Mouse (Mus musculus): ENCODE measurements around the gene L3mbtl1.

- TF ChIP-seq POLR2A (IDR thresholded peaks at IDR 0.05; ENCODE audit: low read depth, low read length) (no peak), CTCF (IDR thresholded peaks at IDR 0.05; ENCODE audit: borderline replicate concordance, insufficient read depth, low read length) (peak; percentile 30; the same call in 1 of the 2 replicates)
Measured at GRCm38 (mm10) chr2:162999744-163000143, 56.5 kb downstream of the L3mbtl1 start.
